Mouse (Mus musculus) B cell, adult (primary cell): Measurements from ENCODE around the gene Jmjd4. TPM values are rescaled to one million over a fixed set of nuclear protein-coding genes. Genes with fewer than 3 reads are reported as not detected.

ENCODE experiments used
- total RNA-seq: library from RNA; stranded (reverse); gene quantifications from 4 replicates; pipeline ENCODE4 v1.2.4, GENCODE M21; 2023; ENCODE audit not compliant: inconsistent age

Gene Jmjd4
- total RNA-seq: 10.9 to 12.7 TPM (median 11.7 TPM) in 4 replicates

DNA sequence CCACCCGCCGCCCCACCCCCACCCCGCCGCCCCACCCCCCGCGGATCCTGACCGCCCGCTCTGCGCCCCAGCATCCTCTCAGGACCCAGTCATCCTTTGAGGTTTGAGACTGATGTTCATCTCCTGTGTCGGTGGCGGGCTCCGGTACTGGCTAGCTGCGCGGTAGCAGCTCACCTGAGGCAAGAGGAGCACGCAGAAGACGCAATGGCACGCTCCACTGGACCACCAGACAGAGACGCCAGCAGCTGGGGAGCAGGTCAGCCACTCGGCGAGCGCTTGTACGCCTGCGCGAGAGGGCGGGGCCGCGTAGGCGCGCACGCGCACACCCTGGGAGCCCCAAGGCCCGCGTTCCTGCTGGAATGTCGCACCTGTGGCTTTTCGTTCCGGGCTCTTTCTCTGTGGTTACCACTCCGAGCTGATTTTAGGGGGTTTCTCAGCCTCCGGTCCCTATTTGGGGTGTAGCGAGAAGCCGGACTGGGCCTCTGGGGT, at the start of gene Jmjd4:
Gene Jmjd4 (plus strand): TSS at position 305 of the 489 bp plus-strand sequence.

DNA sequence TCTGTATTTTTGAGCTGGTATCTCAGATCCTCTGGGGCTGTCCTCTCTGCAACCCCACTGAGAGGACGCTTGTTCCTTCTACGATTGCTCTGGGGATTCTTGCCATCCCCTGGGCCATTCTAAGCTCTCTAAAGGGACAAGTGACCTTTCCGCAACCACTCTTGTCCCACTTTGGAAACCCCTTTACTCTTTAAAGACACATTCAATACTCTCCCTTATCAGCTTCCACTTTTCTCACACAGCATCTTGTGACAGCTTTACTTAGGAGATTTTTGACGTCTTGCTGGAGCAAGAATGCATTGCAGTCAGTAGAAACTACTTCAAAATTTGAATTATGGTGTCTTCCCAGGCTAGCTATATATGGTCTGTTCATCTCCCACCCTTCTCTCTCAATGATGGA, 1.2 kb downstream of the Jmjd4 start, which contains the start of gene Snap47:
Gene Snap47 (minus strand): TSS at position 101 of the 400 bp plus-strand sequence.

DNA sequence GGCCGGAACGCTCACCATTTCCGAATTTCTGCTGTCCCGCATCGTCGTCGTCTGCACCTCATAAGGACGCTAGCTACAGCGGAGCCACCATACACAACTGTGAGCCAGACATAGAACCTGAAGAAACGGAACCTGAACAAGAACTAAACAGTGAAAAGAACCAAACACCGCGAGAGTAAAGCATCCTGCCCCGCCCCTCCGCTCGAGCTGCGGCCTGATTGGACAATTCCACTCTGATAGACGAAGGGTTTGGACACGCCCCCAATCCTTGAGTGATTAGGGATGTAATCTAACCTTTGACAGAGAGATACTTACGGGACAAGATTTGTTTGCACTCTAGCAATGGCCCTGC, 22.5 kb downstream of the Jmjd4 start, which contains the start of gene Zfp867:
Gene Zfp867 (minus strand): TSS at position 149 of the 352 bp plus-strand sequence.

Other genes with a start within 250 kb of the Jmjd4 start
- 15.0 to 17.5 TPM (median 15.9 TPM) in 4 replicates for gene Mrpl55, start 247.6 kb upstream of the Jmjd4 start, total RNA-seq
- gene 2310033P09Rik, start 241.7 kb upstream of the Jmjd4 start, total RNA-seq: 29.1 to 32.2 TPM (median 30.1 TPM) in 4 replicates
- 256 to 269 TPM (median 262 TPM) in 4 replicates for gene Arf1, start 221.8 kb upstream of the Jmjd4 start, total RNA-seq
- not detected in 4 replicates for gene Wnt3a, start 159.3 kb upstream of the Jmjd4 start, total RNA-seq
- gene Wnt9a, start 143.1 kb upstream of the Jmjd4 start, total RNA-seq: not detected in 4 replicates
- gene Prss38, start 74.4 kb upstream of the Jmjd4 start, total RNA-seq: not detected in 4 replicates
- 14.7 to 19.3 TPM (median 16.6 TPM) in 4 replicates for gene Snap47, start 1.1 kb downstream of the Jmjd4 start, total RNA-seq
- gene Zfp867, start 22.4 kb downstream of the Jmjd4 start, total RNA-seq: 3.0 to 5.8 TPM (median 3.8 TPM) in 4 replicates
- gene Zkscan17, start 76.7 kb downstream of the Jmjd4 start, total RNA-seq: 14.2 to 17.7 TPM (median 15.0 TPM) in 4 replicates
- 0.72 to 2.5 TPM (median 1.2 TPM) in 4 replicates for gene Nlrp3, start 91.5 kb downstream of the Jmjd4 start, total RNA-seq
- gene Olfr222, start 126.2 kb downstream of the Jmjd4 start, total RNA-seq: not detected in 4 replicates
- not detected in 4 replicates for gene Olfr223, start 143.2 kb downstream of the Jmjd4 start, total RNA-seq
- 90.3 to 96.9 TPM (median 93.5 TPM) in 4 replicates for gene Mprip, start 211.3 kb downstream of the Jmjd4 start, total RNA-seq